Comparison of ENCODE assay signal across 8 mouse cellular contexts in the genomic region with DNA sequence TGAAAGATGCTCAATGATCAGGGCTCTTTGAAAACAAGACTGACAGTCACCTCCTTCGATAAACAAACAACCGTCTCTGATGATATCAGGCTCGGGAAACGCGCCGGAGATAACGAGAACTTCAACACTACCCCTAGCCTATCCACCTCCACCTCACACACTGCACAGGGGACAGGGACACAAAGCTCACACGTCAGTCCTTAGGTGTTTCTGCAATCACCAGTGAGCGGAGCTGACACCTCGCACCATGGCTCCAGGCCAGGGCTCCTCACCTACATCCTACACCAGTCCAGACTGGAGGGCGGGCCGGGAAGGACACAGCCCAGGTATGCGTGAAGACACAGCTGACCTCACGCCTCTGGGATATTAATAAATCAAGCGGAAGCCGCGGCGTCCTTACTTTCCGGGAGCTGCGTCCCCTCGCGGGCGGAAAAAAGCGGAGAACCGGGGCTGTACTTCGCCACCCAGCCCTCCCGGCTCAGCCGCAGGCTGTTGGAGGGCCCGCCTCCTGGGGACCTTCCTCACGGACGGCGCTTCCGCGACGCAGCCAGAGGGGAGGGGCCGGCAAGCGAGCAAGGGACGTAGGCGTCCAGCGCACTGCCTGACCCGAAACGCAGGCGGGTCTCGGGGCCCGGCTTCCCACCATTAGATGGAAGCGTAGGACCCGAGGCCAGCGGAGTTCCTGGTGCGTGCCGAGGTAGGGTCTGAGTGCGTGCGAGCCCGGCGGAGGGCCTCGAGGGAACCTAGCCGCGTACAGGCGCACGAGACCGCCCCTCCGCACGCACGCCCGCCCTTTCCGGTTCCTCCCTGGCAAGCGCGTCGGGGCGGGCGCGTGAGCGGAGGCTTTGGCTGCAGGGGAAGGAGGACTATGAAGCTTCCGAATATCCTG. TPM values are rescaled to one million over a fixed set of nuclear protein-coding genes. Genes with fewer than 3 reads are reported as not detected.
DNase-seq lines count a peak whose midpoint lies in the region; ATAC-seq and TF ChIP-seq lines count a peak whose summit lies in the region.

A gene (plus strand): TSS at position 430 of the 889 bp plus-strand sequence.
A gene (minus strand): TSS at position 502 of the 889 bp plus-strand sequence.

- under 1% methylated on average over 68 of the region's 73 CpGs for whole genome bisulfite sequencing in forebrain, embryonic 15.5 days
- under 1% methylated on average over 73 of the region's 73 CpGs for WGBS in lung, embryonic 14.5 days
- under 1% methylated on average over 73 of the region's 73 CpGs for WGBS in olfactory bulb, adult 2 months
- WGBS in thymus, adult 2 months, result under 1% methylated on average over 71 of the region's 73 CpGs

- H3K9ac ChIP-seq in ES-E14 (ENCODE audit: insufficient read depth, low read depth, low read length, poor library complexity, severe bottlenecking), result peak within 1 kb of the TSS; percentile 100
- H3K9ac ChIP-seq in forebrain, embryonic 15.5 days (replicated peaks), result peak within 1 kb of the TSS; percentile 89
- H3K9ac ChIP-seq in lung, embryonic 14.5 days, result peak within 1 kb of the TSS; percentile 87

- peak; percentile 89 for DNase-seq in ES-E14 (ENCODE audit: low read depth, low spot score)
- DNase-seq in cerebellum, adult 11-12 months, result peak; percentile 95
- DNase-seq in heart, postnatal 25 days (ENCODE audit: low spot score), result peak; percentile 87
- peak; percentile 93 to 97 for DNase-seq in layer of hippocampus, adult 2 months (ENCODE audit: low spot score in 2 of 2)
- DNase-seq in lung, embryonic 14.5 days, result peak; percentile 97
- peak; percentile 96 for DNase-seq in thymus, adult 2 months

- H3K4me1 ChIP-seq in ES-E14 (ENCODE audit: control insufficient read depth in 2 of 2, insufficient read depth in 2 of 2, low read length in 2 of 2, poor library complexity in 1 of 2), result no peaks in the 10 kb centered on the region
- peaks cover 14% of the 10 kb centered on the region for H3K4me1 ChIP-seq in forebrain, embryonic 15.5 days
- H3K4me1 ChIP-seq in lung, embryonic 14.5 days (ENCODE audit: insufficient read depth), result peaks cover 3% of the 10 kb centered on the region; the same call in 1 of the 2 replicates
- peaks cover 9% of the 10 kb centered on the region for H3K4me1 ChIP-seq in olfactory bulb, adult 2 months (ENCODE audit: control insufficient read depth, insufficient read depth, low read length)
- 0 out of 2 replicates have a peak, but pooled peaks cover 2% of the 10 kb centered on the region for H3K4me1 ChIP-seq in thymus, adult 2 months (replicated peaks; ENCODE audit: control insufficient read depth, insufficient read depth, low read length)

- no peaks in the 10 kb centered on the region for H3K9me3 ChIP-seq in ES-E14 (ENCODE audit: control insufficient read depth, insufficient read depth, low read depth, low read length)
- H3K9me3 ChIP-seq in forebrain, embryonic 15.5 days, result no peaks in the 10 kb centered on the region
- no peaks in the 10 kb centered on the region for H3K9me3 ChIP-seq in lung, embryonic 14.5 days (ENCODE audit: low read depth, low read length)

- no peaks in the 10 kb centered on the region; the same call in 1 of the 2 replicates for H3K36me3 ChIP-seq in ES-E14 (ENCODE audit: control insufficient read depth, insufficient read depth, low read length, poor library complexity, severe bottlenecking)
- H3K36me3 ChIP-seq in forebrain, embryonic 15.5 days, result peaks cover 25% of the 10 kb centered on the region
- H3K36me3 ChIP-seq in lung, embryonic 14.5 days (ENCODE audit: insufficient read depth), result peaks cover 21% of the 10 kb centered on the region
- H3K36me3 ChIP-seq in thymus, adult 2 months (ENCODE audit: control insufficient read depth, insufficient read depth, low read length), result peaks cover 3% of the 10 kb centered on the region

- peak; percentile 58 for TF ChIP-seq POLR2A in olfactory bulb, adult 2 months (IDR thresholded peaks at IDR 0.05; ENCODE audit: insufficient read depth, low read depth, low read length)
- peak; percentile 37 for TF ChIP-seq POLR2A in thymus, adult 2 months (IDR thresholded peaks at IDR 0.05; ENCODE audit: control insufficient read depth, extremely low read depth, insufficient read depth, low read length, poor library complexity)

- peak; percentile 49 for TF ChIP-seq CTCF in layer of hippocampus, adult 2 months (conservative IDR thresholded peaks at IDR 0.05)
- peak; percentile 39 for TF ChIP-seq CTCF in lung, embryonic 14.5 days (IDR thresholded peaks at IDR 0.05; ENCODE audit: low read depth)
- no peak for TF ChIP-seq CTCF in olfactory bulb, adult 2 months (IDR thresholded peaks at IDR 0.05; ENCODE audit: insufficient read depth, low read depth, low read length)
- peak; percentile 69; the same call in 1 of the 2 replicates for TF ChIP-seq CTCF in thymus, adult 2 months (IDR thresholded peaks at IDR 0.05; ENCODE audit: borderline replicate concordance, control insufficient read depth, extremely low read depth, insufficient read depth, low read length, poor library complexity)

- in situ Hi-C loops in ES-E14 (cut with MboI; ENCODE audit: low sequenced_read_pairs in 2 of 2, unreplicated experiment in 2 of 2), result no loop called here

- H3K4me3 ChIP-seq in ES-E14 (ENCODE audit: insufficient read depth in 1 of 2, low read depth in 1 of 2, low read length in 2 of 2, poor library complexity in 1 of 2, severe bottlenecking in 1 of 2), result peak within 1 kb of the TSS; percentile 98 to 100
- H3K4me3 ChIP-seq in forebrain, embryonic 15.5 days, result peak within 1 kb of the TSS; percentile 88
- peak within 1 kb of the TSS; percentile 75 for H3K4me3 ChIP-seq in layer of hippocampus, adult 2 months
- peak within 1 kb of the TSS; percentile 95 for H3K4me3 ChIP-seq in lung, embryonic 14.5 days (ENCODE audit: low read depth, low read length)
- H3K4me3 ChIP-seq in olfactory bulb, adult 2 months (ENCODE audit: insufficient read depth, low read depth, low read length), result peak within 1 kb of the TSS; percentile 97
- H3K4me3 ChIP-seq in thymus, adult 2 months (ENCODE audit: control insufficient read depth, insufficient read depth, low read length), result peak within 1 kb of the TSS; percentile 53

- no peaks in the 10 kb centered on the region for H3K27me3 ChIP-seq in forebrain, embryonic 15.5 days
- no peaks in the 10 kb centered on the region for H3K27me3 ChIP-seq in lung, embryonic 14.5 days (ENCODE audit: insufficient read depth, low read length)
- H3K27me3 ChIP-seq in thymus, adult 2 months (ENCODE audit: control insufficient read depth, insufficient read depth, low read length), result no peaks in the 10 kb centered on the region

- ATAC-seq in forebrain, embryonic 15.5 days (replicated peaks), result peak; percentile 98
- ATAC-seq in lung, embryonic 14.5 days (ENCODE audit: insufficient read depth), result peak; percentile 98

- intact Hi-C loops in heart, postnatal 25 days (cut with DNase I), result loop anchor here (10.0 kb wide), 2 partner anchors 536 to 2004 kb away; no protein-coding TSS in a partner anchor

- peak within 1 kb of the TSS; percentile 72 for H3K4me2 ChIP-seq in forebrain, embryonic 15.5 days (replicated peaks)
- peak within 1 kb of the TSS; percentile 71 for H3K4me2 ChIP-seq in lung, embryonic 14.5 days

- peak within 1 kb of the TSS; percentile 98 for H3K27ac ChIP-seq in ES-E14 (ENCODE audit: insufficient read depth, low read depth, low read length, poor library complexity, severe bottlenecking)
- H3K27ac ChIP-seq in forebrain, embryonic 15.5 days (replicated peaks), result peak within 1 kb of the TSS; percentile 96
- peak within 1 kb of the TSS; percentile 100 for H3K27ac ChIP-seq in layer of hippocampus, adult 2 months
- H3K27ac ChIP-seq in lung, embryonic 14.5 days (ENCODE audit: low read depth), result peak within 1 kb of the TSS; percentile 95
- H3K27ac ChIP-seq in olfactory bulb, adult 2 months (ENCODE audit: insufficient read depth, low read depth, low read length), result peak within 1 kb of the TSS; percentile 100
- H3K27ac ChIP-seq in thymus, adult 2 months (ENCODE audit: control insufficient read depth, insufficient read depth, low read length), result peak within 1 kb of the TSS; percentile 3; the same call in 1 of the 2 replicates

TF ChIP-seq in ES-E14, 5 proteins besides CTCF, POLR2A, EP300 and RAD21:
- TF ChIP-seq CHD2 (IDR thresholded peaks at IDR 0.05; ENCODE audit: low read depth, low read length), result no peak
- peak; percentile 89 for TF ChIP-seq HCFC1 (IDR thresholded peaks at IDR 0.05; ENCODE audit: borderline replicate concordance, insufficient read depth, low read length)

RNA-seq across cellular contexts. Expression of the first gene that starts in this region (rescaled TPM):
- 112 and 162 TPM in 2 replicates for total RNA-seq in ES-E14 (2012; rRNA removed)
- 349 and 353 TPM in 2 replicates for polyA plus RNA-seq in forebrain, embryonic 15.5 days (2015; fragmentation: Nextera tagmentation; extraction: Ambion mirVana)
- total RNA-seq in heart, postnatal 25 days (2021), result 10 to 100 TPM; 59.5 to 60.8 TPM
- total RNA-seq in layer of hippocampus, adult 2 months (2021), result 10 to 100 TPM; 90.7 to 91.6 TPM
- 300 TPM in 2 replicates for polyA plus RNA-seq in lung, embryonic 14.5 days (2014; fragmentation: Nextera tagmentation; extraction: Ambion mirVana)
- not detected in 2 replicates for polyA plus RNA-seq in olfactory bulb, adult 2 months (2012; ENCODE audit: insufficient read depth, insufficient read length, low replicate concordance, missing spikeins)
- 57.9 and 66.2 TPM in 2 replicates for polyA plus RNA-seq in thymus, adult 2 months (2012; rRNA removed)

RNA-seq across cellular contexts. Expression of the second gene that starts in this region (rescaled TPM):
- total RNA-seq in ES-E14 (2012; rRNA removed), result 22.0 and 31.3 TPM in 2 replicates
- polyA plus RNA-seq in forebrain, embryonic 15.5 days (2015; fragmentation: Nextera tagmentation; extraction: Ambion mirVana), result 21.6 and 23.5 TPM in 2 replicates
- 10 to 100 TPM; 12.5 to 15.3 TPM for total RNA-seq in heart, postnatal 25 days (2021)
- 10 to 100 TPM; 13.5 to 15.6 TPM for total RNA-seq in layer of hippocampus, adult 2 months (2021)
- polyA plus RNA-seq in lung, embryonic 14.5 days (2014; fragmentation: Nextera tagmentation; extraction: Ambion mirVana), result 22.8 and 23.9 TPM in 2 replicates
- not detected in 2 replicates for polyA plus RNA-seq in olfactory bulb, adult 2 months (2012; ENCODE audit: insufficient read depth, insufficient read length, low replicate concordance, missing spikeins)
- 5.6 and 6.3 TPM in 2 replicates for polyA plus RNA-seq in thymus, adult 2 months (2012; rRNA removed)

Comparison
In these comparisons a context has a peak if more than half of its experiments do, and no peak if none do; other contexts are left out.
1. Peak in every context shown above with its lines: DNase-seq, ATAC-seq, H3K4me3 ChIP-seq and H3K27ac ChIP-seq.
2. RNA of the first gene that starts in this region (polyA plus RNA-seq): 349 to 353 TPM in forebrain, embryonic 15.5 days, 300 TPM in lung, embryonic 14.5 days and 57.9 to 66.2 TPM in thymus, adult 2 months; not detected in olfactory bulb, adult 2 months; every median in the first group is over 10 times any median in the second.
3. H3K27ac ChIP-seq: peak in every context shown above with its lines; median percentile 100 in layer of hippocampus, adult 2 months; 100 in olfactory bulb, adult 2 months; 98 in ES-E14; 96 in forebrain, embryonic 15.5 days; 95 in lung, embryonic 14.5 days; 3 in thymus, adult 2 months.